Mouse (Mus musculus): ENCODE data around the gene Eml6.

DNA sequence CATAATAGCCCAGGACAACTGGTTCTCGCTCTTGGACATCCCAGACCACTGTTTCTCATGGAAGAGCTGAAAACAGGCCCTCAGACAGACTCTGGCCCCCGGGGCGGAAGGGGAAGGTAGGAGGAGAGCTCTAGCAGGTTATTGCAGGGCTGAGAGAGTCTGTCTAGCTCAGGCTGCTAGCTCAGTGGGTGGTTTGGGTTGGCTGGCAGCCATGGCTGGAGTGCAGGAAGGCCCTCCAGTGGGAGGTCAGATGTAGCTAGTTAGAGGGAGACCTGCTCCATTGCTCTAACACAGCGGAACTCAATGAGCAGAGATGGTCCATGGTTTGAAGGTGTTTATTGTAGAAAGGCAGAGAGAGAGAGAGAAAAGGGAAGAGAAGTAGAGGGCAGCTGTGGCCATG, 112.7 kb downstream of the Eml6 start:
- no peak for TF ChIP-seq EP300 (IDR thresholded peaks at IDR 0.05; ENCODE audit: low read depth)
- TF ChIP-seq CTCF (IDR thresholded peaks at IDR 0.05; ENCODE audit: low read depth): no peak
